Mouse (Mus musculus) megakaryocyte, embryonic 14.5 days (primary cell): ENCODE data around the gene Timeless.

Source experiments
- FLI1 ChIP-seq: IDR thresholded peaks from 2 replicates; pipeline ENCODE4 v1.6.1; 2012; ENCODE audit warnings: low read length, inconsistent platforms, mixed read lengths
- GATA1 ChIP-seq: IDR thresholded peaks from 3 replicates; pipeline ENCODE4 v1.6.1; 2012; ENCODE audit warnings: mixed read lengths, low read length, inconsistent platforms, borderline replicate concordance

- TF ChIP-seq FLI1 = no peak
- TF ChIP-seq GATA1 = no peak
Observed at GRCm38 (mm10) chr10:128244121-128244520, 12.3 kb downstream of the Timeless start.
